Mouse (Mus musculus) gastrocnemius, adult 18-20 months (tissue): ENCODE measurements around the gene Aldh16a1. TPM values are rescaled to one million over a fixed set of nuclear protein-coding genes. Genes with fewer than 3 reads are reported as not detected.
"Not testable (repeated sequence)": the region's sequence is repeated elsewhere in the genome, so short reads cannot be mapped to it uniquely, and the experiment has no call there.

Source experiments
- DNase-seq: peaks from one replicate; pipeline ENCODE4 v3.0.0; 2021; ENCODE audit warnings: low spot score
- total RNA-seq, 2 experiments: library from RNA; stranded (reverse); gene quantifications; 2 replicates each; pipeline ENCODE4 v1.2.3; 2021

The Aldh16a1 gene
- total RNA-seq, 2 experiments from 2014 or later: 10.6 to 12.8 TPM

GRCm38 (mm10) chr7:45180896-45181477 is 26.6 kb upstream of the Aldh16a1 start, which contains the start of gene Pth2:
Gene Pth2, plus strand, starts transcription at chr7:45180995.
- no peak for DNase-seq

DNA sequence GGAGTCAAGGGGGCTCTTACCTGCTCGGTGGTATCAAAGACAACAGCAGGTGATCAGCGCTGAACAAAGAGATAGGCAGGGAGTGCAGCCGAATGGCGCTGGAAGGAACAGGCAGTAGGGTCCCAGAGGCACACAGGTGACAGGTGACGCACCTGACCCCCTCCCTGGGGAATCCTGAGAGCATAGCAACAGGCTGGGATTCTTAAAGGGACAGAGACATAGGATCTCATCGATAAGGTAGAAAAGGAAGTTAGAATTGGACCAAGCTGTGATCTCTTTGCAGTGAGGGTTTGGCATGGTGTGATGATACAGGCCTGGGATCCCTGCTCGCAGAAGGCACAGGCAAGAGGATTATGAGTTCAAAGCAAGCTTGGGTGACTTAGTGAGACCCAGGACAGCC is 25.1 kb upstream of the Aldh16a1 start, which contains the start of gene Gfy:
TSS of gene Gfy (minus strand) at position 101 of the 400 bp plus-strand sequence.
- DNase-seq: no peak

DNA sequence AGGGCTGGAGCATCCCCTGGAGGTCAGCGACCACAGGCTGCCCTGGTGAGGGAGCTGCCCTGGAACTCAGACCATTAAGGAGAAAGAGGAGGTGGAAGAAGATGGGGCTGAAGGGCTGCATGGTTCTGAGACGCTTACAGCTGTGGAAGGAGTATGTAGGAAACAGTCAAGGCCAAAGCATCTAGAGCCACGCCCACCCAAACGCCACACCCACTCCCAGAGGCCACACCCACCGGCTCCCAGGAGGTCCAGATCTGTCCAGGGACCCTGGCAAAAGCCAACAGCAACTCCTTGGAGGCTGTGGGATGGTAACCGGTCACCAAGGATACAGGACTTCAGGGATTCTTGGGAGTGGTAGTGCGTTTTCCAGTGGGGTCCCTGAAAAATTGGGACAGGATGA is 24.2 kb upstream of the Aldh16a1 start:
- DNase-seq: no peak

GRCm38 (mm10) chr7:45176356-45176755 is 22.0 kb upstream of the Aldh16a1 start:
- no peak for DNase-seq

- no peak for DNase-seq
Measured at GRCm38 (mm10) chr7:45175929-45176328, 21.5 kb upstream of the Aldh16a1 start.

DNA sequence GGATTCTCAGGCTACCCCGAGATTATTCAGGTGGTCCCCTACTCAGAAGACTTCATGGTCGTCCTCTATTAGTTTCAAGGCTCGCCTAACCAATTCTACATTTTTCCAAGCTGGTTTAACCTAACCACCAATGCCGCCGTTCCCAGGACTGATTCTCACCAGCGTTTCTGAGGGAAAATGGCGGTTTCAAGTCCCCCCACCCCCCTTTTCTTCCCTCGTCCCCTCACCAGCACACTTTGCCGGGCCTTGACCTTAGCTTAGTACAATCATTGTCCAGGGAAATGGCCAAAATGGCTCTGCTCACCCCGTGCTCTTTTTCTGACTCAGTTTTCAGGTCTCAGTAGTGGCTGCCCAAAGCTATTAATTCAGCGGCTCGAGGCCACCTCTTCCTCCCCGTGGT is 21.0 kb upstream of the Aldh16a1 start:
- no peak for DNase-seq

DNA sequence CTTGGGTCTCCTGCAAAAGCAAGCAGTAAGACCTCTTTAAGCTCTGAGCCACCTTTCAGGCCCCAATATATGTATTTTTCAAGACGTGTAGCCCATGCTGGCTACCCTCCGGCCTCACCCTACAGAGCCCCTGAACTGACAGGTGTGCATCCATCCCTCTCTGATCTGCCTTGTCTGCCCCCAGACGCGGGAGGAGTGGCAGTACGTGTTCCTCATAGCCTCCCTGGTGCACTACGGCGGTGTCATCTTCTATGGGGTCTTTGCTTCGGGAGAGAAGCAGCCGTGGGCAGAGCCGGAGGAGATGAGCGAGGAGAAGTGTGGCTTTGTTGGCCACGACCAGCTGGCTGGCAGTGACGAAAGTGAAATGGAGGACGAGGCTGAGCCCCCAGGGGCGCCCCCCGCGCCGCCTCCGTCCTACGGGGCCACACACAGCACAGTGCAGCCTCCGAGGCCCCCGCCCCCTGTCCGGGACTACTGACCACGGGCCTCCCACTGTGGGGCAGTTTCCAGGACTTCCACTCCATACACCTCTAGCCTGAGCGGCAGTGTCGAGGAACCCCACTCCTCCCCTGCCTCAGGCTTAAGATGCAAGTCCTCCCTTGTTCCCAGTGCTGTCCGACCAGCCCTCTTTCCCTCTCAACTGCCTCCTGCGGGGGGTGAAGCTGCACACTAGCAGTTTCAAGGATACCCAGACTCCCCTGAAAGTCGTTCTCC is 20.3 kb upstream of the Aldh16a1 start:
- DNase-seq: no peak

GRCm38 (mm10) chr7:45173772-45174171 is 19.4 kb upstream of the Aldh16a1 start:
- not testable (repeated sequence) for DNase-seq

GRCm38 (mm10) chr7:45172974-45173373 is 18.6 kb upstream of the Aldh16a1 start:
- DNase-seq: no peak

DNA sequence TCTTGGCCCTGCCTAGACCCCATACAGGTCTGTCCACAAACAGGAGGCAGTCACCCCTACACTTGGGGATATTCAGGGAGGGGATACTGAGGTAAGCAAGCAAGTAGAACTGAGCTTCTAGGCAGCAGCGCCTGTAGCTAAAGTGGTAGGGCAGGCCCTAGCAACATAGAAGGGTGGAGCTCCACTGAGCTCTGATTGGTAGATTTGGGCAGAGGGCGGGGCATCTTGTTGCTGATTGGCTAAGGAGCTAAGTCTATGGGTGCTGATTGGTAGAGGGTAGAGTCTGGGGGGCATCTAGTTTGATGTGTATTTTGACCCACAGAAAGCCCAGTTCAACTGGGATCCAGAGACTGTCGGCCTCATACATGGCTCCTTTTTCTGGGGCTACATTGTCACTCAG is 15.1 kb upstream of the Aldh16a1 start:
- no peak for DNase-seq

- no peak for DNase-seq
Measured at GRCm38 (mm10) chr7:45168656-45169055, 14.3 kb upstream of the Aldh16a1 start.

GRCm38 (mm10) chr7:45167761-45168445 is 13.5 kb upstream of the Aldh16a1 start:
- DNase-seq: no peak

DNA sequence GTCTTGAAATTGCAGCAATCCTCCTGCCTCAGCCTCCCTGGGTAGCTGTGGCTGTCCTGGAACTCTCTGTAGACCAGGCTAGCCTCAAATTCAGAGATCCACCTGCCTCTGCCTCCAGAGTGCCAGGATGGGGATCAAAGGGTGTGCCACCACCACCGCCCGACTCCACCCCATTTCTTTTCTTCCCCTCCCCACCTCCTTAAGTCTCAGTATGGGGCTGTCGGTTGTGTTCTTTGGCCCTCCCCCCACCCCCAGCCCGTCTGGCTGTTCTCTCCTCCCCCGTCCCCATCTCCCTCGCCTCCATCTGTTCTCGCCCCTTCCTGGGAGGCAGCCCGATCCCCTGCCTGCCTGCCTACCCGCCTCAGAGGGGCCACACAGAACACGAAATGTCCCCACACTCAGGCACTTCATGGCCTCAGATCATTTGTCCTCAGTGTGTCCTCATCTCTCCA is 12.6 kb upstream of the Aldh16a1 start:
- no peak for DNase-seq

DNA sequence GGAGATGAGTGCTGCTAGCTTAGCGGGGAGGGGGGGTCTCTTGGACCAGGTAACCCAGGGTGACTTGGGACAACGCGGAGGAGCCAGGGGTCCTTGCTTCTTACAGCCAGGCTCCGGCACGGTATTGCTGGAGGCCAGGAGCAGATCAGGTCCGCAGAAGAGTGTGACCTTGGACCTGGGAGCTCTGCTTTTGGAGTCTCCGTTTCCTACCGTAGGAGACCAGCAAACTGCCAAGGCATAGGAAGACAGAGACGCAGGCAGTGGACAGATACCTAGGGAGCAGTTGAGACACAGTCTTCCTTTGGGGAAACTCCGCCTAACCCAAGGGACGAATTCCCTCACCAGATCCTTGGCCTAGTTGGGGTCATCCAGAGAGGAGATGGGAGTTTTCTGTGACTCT is 11.3 kb upstream of the Aldh16a1 start:
- DNase-seq: no peak

- DNase-seq: no peak
Measured at GRCm38 (mm10) chr7:45164833-45165232, 10.4 kb upstream of the Aldh16a1 start.

GRCm38 (mm10) chr7:45163735-45164490 is 9.5 kb upstream of the Aldh16a1 start, which contains the start of gene Slc17a7:
Gene Slc17a7, plus strand, starts transcription at chr7:45163949.
- no peak for DNase-seq

- DNase-seq: no peak
Measured at GRCm38 (mm10) chr7:45162996-45163615, 8.7 kb upstream of the Aldh16a1 start.

GRCm38 (mm10) chr7:45162551-45162950 is 8.2 kb upstream of the Aldh16a1 start:
- no peak for DNase-seq

DNA sequence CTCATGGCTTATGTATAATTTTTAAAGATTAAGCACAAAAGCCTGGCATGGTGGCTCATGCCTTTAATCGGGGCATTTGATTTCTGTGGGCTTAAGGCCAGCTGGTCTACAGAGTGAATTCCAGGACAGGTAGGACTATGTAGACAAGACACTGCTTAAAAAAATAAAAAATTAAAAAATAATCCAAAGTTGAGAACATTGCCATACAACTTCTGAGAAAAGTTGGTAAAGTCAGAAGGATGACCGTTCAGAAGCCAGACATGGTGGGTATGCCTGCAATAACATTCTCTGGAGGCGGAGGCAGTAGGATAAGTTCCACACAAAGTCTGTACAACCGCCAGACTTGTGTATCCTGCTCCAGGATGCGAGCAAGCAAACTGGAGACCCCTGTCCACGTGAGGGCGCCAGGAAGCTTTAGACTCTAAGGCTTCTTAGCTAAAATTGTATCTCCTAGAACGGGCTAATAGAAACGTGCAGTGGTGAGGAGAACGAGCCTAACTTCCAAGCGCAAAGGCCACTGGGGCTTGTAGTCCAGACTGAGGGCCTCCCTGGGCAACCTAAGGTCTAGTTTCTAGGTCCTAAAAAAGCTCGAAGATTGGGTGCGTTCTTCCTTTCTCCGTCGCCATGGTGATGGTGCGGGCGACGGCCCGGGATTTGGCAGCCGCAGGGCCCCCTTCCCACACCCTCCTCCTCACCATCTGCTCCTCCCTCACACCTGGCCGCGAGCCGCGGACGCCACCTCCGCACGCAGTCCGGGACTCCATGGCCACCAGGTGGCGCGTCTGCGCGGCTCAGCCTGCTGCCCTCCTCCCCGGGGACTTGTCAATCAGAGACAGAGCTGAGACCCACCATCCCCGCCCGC is 7.5 kb upstream of the Aldh16a1 start:
- peak; percentile 88 for DNase-seq

DNA sequence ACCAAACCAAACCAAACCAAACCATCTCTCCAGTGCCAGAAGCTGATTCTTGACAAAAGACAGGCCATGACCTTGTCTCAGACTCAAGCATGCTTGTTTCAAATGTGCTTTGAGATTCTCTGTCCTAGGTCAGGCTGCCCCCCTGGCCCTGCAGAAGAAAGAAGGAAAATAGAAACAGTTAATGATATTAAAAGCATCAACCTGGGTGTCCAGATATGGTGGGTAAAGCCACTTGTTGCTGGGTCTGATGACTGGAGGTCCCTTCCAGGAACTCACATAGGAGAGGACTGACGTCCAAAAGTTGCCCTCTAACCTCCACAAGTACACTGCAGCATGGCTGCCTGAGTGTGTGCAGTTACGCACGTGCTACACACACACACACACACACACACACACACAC is 6.5 kb upstream of the Aldh16a1 start:
- DNase-seq: no peak
